8 mouse cellular contexts compared by ENCODE assay signal in genomic region chr7:40899376-40900265, GRCm38 (mm10). TPM values are rescaled to one million over a fixed set of nuclear protein-coding genes. Genes with fewer than 3 reads are reported as not detected.
DNase-seq lines count a peak whose midpoint lies in the region; ATAC-seq and TF ChIP-seq lines count a peak whose summit lies in the region.

No protein-coding gene starts in this region.

- TF ChIP-seq POLR2A in olfactory bulb, adult 2 months (IDR thresholded peaks at IDR 0.05; ENCODE audit: insufficient read depth, low read depth, low read length) = no peak

- ATAC-seq in kidney, embryonic 16.5 days (ENCODE audit: low FRiP score, low TSS enrichment) = peak; percentile 43
- peak; percentile 38; the same call in 1 of the 2 replicates for ATAC-seq in limb, embryonic 11.5 days (ENCODE audit: insufficient number of reproducible peaks, low FRiP score, low TSS enrichment, low read depth)

- no peak for DNase-seq in kidney, adult 9 months
- peak; percentile 51 for DNase-seq in embryo, embryonic 10.5 days (ENCODE audit: low spot score)
- DNase-seq in frontal cortex, postnatal 25 days (ENCODE audit: low spot score in 2 of 2) = peak; percentile 24 to 39
- peak; percentile 64 for DNase-seq in limb, embryonic 11.5 days (ENCODE audit: low spot score)
- no peak for DNase-seq in spleen, postnatal 14 days (ENCODE audit: low spot score in 2 of 2)
- DNase-seq in thymus, postnatal 10 days (ENCODE audit: low spot score in 2 of 2) = no peak

- H3K4me3 ChIP-seq in kidney, embryonic 16.5 days (ENCODE audit: low read length) = peak overlapping the region; percentile 62
- H3K4me3 ChIP-seq in limb, embryonic 11.5 days (ENCODE audit: low read depth, low read length) = peak overlapping the region; percentile 47
- peak overlapping the region; percentile 73 for H3K4me3 ChIP-seq in olfactory bulb, adult 2 months (ENCODE audit: insufficient read depth, low read depth, low read length)

- H3K9me3 ChIP-seq in kidney, embryonic 16.5 days (ENCODE audit: low read length) = no peaks in the 10 kb centered on the region
- H3K9me3 ChIP-seq in limb, embryonic 11.5 days (ENCODE audit: control insufficient read depth, low read length) = no peaks in the 10 kb centered on the region

- H3K4me1 ChIP-seq in kidney, embryonic 16.5 days (ENCODE audit: insufficient read depth, low read length) = peaks cover 17% of the 10 kb centered on the region
- H3K4me1 ChIP-seq in limb, embryonic 11.5 days (ENCODE audit: control insufficient read depth, insufficient read depth, low read length) = 0 out of 2 replicates have a peak, but pooled peaks cover 2% of the 10 kb centered on the region
- H3K4me1 ChIP-seq in olfactory bulb, adult 2 months (ENCODE audit: control insufficient read depth, insufficient read depth, low read length) = peaks cover 22% of the 10 kb centered on the region

- under 1% methylated on average over 61 of the region's 61 CpGs for WGBS in kidney, embryonic 16.5 days
- WGBS in limb, embryonic 11.5 days = under 1% methylated on average over 61 of the region's 61 CpGs
- 1% methylated on average over 61 of the region's 61 CpGs for WGBS in olfactory bulb, adult 2 months

- TF ChIP-seq CTCF in olfactory bulb, adult 2 months (IDR thresholded peaks at IDR 0.05; ENCODE audit: insufficient read depth, low read depth, low read length) = no peak

- H3K4me2 ChIP-seq in kidney, embryonic 16.5 days (replicated peaks; ENCODE audit: low read depth, low read length) = peak overlapping the region; percentile 95
- peak overlapping the region; percentile 95 for H3K4me2 ChIP-seq in limb, embryonic 11.5 days (ENCODE audit: low read depth, severe bottlenecking)

- H3K27ac ChIP-seq in kidney, embryonic 16.5 days (ENCODE audit: low read length) = no peak overlapping the region
- H3K27ac ChIP-seq in limb, embryonic 11.5 days (replicated peaks; ENCODE audit: low read depth, low read length) = no peak overlapping the region
- H3K27ac ChIP-seq in olfactory bulb, adult 2 months (ENCODE audit: insufficient read depth, low read depth, low read length) = no peak overlapping the region

- H3K9ac ChIP-seq in kidney, embryonic 16.5 days (replicated peaks; ENCODE audit: low read length) = peak overlapping the region; percentile 66
- H3K9ac ChIP-seq in limb, embryonic 11.5 days (ENCODE audit: low read length) = peak overlapping the region; percentile 50; the same call in 1 of the 2 replicates

- H3K27me3 ChIP-seq in kidney, embryonic 16.5 days (ENCODE audit: insufficient read depth, low read length) = peaks cover 73% of the 10 kb centered on the region
- peaks cover 68% of the 10 kb centered on the region for H3K27me3 ChIP-seq in limb, embryonic 11.5 days (ENCODE audit: control insufficient read depth, insufficient read depth, low read length)

- H3K36me3 ChIP-seq in kidney, embryonic 16.5 days (ENCODE audit: insufficient read depth, low read length) = no peaks in the 10 kb centered on the region
- H3K36me3 ChIP-seq in limb, embryonic 11.5 days (ENCODE audit: control insufficient read depth, insufficient read depth, low read length) = no peaks in the 10 kb centered on the region

RNA-seq across cellular contexts. Expression of gene Vstm2b, which starts 1.5 kb away (rescaled TPM):
- 6.5 and 6.9 TPM in 2 replicates for polyA plus RNA-seq in kidney, embryonic 16.5 days (2015; fragmentation: Nextera tagmentation; extraction: Ambion mirVana)
- polyA plus RNA-seq in limb, embryonic 11.5 days (2014; fragmentation: Nextera tagmentation; extraction: Ambion mirVana) = 2.2 and 2.8 TPM in 2 replicates
- polyA plus RNA-seq in olfactory bulb, adult 2 months (2012; ENCODE audit: insufficient read depth, insufficient read length, low replicate concordance, missing spikeins) = not detected in 2 replicates

Comparison
In these comparisons a context has a peak if more than half of its experiments do, and no peak if none do; other contexts are left out.
1. DNase-seq: peak in embryo, embryonic 10.5 days (single experiment), frontal cortex, postnatal 25 days (2 of 2) and limb, embryonic 11.5 days (single experiment); none in kidney, adult 9 months (single experiment), spleen, postnatal 14 days (0 of 2) and thymus, postnatal 10 days (0 of 2).
2. Peak in every context shown above with its lines, with median percentiles within 50 percentile points of each other: H3K4me3 ChIP-seq.